Mouse (Mus musculus) forebrain, embryonic 11.5 days (tissue): ENCODE data around the gene Nrxn3. TPM values are rescaled to one million over a fixed set of nuclear protein-coding genes. Genes with fewer than 3 reads are reported as not detected.

ENCODE experiments used
- ATAC-seq: fragments of 200-750 bp; cut with Nextera tagmentation; replicated peaks from 2 replicates; pipeline ENCODE4 v1.8.0; 2017; ENCODE audit warnings: moderate TSS enrichment; ENCODE audit not compliant: low FRiP score
- DNase-seq: peaks from one replicate; pipeline ENCODE4 v3.0.0-alpha.2; 2017; ENCODE audit warnings: low spot score
- H3K27ac ChIP-seq: fragments of 300-500 bp; sonication (generic); 2 replicates; pipeline ENCODE4 v1.5.1; 2014; ENCODE audit warnings: low read depth, low read length
- H3K27me3 ChIP-seq: fragments of 300-500 bp; sonication (generic); 2 replicates; pipeline ENCODE4 v1.6.1; 2014; ENCODE audit warnings: mild to moderate bottlenecking, low read length, mixed read lengths; ENCODE audit not compliant: control insufficient read depth, insufficient read depth
- H3K36me3 ChIP-seq: fragments of 300-500 bp; sonication (generic); 2 replicates; pipeline ENCODE4 v1.6.1; 2014; ENCODE audit warnings: mild to moderate bottlenecking, low read length, moderate library complexity, mixed read lengths; ENCODE audit not compliant: control insufficient read depth, insufficient read depth
- H3K4me1 ChIP-seq: fragments of 300-500 bp; sonication (generic); replicated peaks from 2 replicates; pipeline ENCODE4 v1.6.1; 2014; ENCODE audit warnings: low read length, mixed read lengths; ENCODE audit not compliant: control insufficient read depth, insufficient read depth
- H3K4me2 ChIP-seq: fragments of 300-500 bp; sonication (generic); 2 replicates; pipeline ENCODE4 v1.6.1; 2014; ENCODE audit warnings: low read depth, mild to moderate bottlenecking, low read length, moderate library complexity, mixed read lengths; ENCODE audit not compliant: severe bottlenecking
- H3K4me3 ChIP-seq: fragments of 300-500 bp; sonication (generic); 2 replicates; pipeline ENCODE4 v1.5.1; 2014; ENCODE audit warnings: low read depth, low read length
- H3K9ac ChIP-seq: fragments of 300-500 bp; sonication (generic); 2 replicates; pipeline ENCODE4 v1.6.1; 2014; ENCODE audit warnings: low read length
- H3K9me3 ChIP-seq: fragments of 300-500 bp; sonication (generic); 2 replicates; pipeline ENCODE4 v1.6.1; 2016; ENCODE audit warnings: low read length, mixed read lengths; ENCODE audit not compliant: control insufficient read depth
- WGBS: fragments of 180-500 bp; shearing (Covaris S2); extraction: QIAGEN DNeasy Blood & Tissue Kit; methylation state at CpG from one replicate; pipeline ENCODE4 v1.1.7; 2014; 5-methylcytosine and 5-hydroxymethylcytosine counted together
- polyA plus RNA-seq: library from polyadenylated mRNA; unstranded; fragments of >200 nt; fragmentation: Nextera tagmentation; extraction: Ambion mirVana; gene quantifications from 2 replicates; pipeline ENCODE4 v1.2.1, GENCODE M21; 2014

The Nrxn3 gene
- polyA plus RNA-seq, 1 experiment from 2014 or later: 38.4 TPM

GRCm38 (mm10) chr12:89896901-89897300 lies 1174.2 kb downstream of the Nrxn3 start:
- no peak overlapping the region for H3K4me2 ChIP-seq
- H3K4me3 ChIP-seq: no peak overlapping the region
- H3K4me1 ChIP-seq: no peaks in the 10 kb centered on the region
- DNase-seq: no peak
- no peak for ATAC-seq
- no peaks in the 10 kb centered on the region for H3K36me3 ChIP-seq
- no peak overlapping the region for H3K9ac ChIP-seq
- H3K27ac ChIP-seq: no peak overlapping the region
- H3K9me3 ChIP-seq: no peaks in the 10 kb centered on the region
- WGBS: 55% methylated on average over 2 of the region's 2 CpGs
- no peaks in the 10 kb centered on the region for H3K27me3 ChIP-seq

GRCm38 (mm10) chr12:89909578-89909977 lies 1186.9 kb downstream of the Nrxn3 start:
- H3K4me3 ChIP-seq: no peak overlapping the region
- H3K4me1 ChIP-seq: no peaks in the 10 kb centered on the region
- no peak overlapping the region for H3K27ac ChIP-seq
- ATAC-seq (no peak), DNase-seq (no peak)
- H3K9ac ChIP-seq: no peak overlapping the region
- 62% methylated on average over 3 of the region's 3 CpGs for WGBS
- H3K36me3 ChIP-seq: no peaks in the 10 kb centered on the region
- H3K27me3 ChIP-seq: no peaks in the 10 kb centered on the region
- no peak overlapping the region for H3K4me2 ChIP-seq
- H3K9me3 ChIP-seq: no peaks in the 10 kb centered on the region

GRCm38 (mm10) chr12:89918138-89918829 lies 1195.6 kb downstream of the Nrxn3 start:
- no peaks in the 10 kb centered on the region for H3K4me1 ChIP-seq
- no peaks in the 10 kb centered on the region for H3K9me3 ChIP-seq
- 85% methylated on average over 8 of the region's 8 CpGs for WGBS
- no peak for DNase-seq
- no peak for ATAC-seq
- H3K9ac ChIP-seq: no peak overlapping the region
- H3K4me3 ChIP-seq: no peak overlapping the region
- no peak overlapping the region for H3K4me2 ChIP-seq
- H3K27me3 ChIP-seq: no peaks in the 10 kb centered on the region
- H3K27ac ChIP-seq: no peak overlapping the region
- no peaks in the 10 kb centered on the region for H3K36me3 ChIP-seq

GRCm38 (mm10) chr12:89932338-89932737 lies 1209.7 kb downstream of the Nrxn3 start:
- H3K36me3 ChIP-seq: no peaks in the 10 kb centered on the region
- H3K4me1 ChIP-seq: no peaks in the 10 kb centered on the region
- DNase-seq (no peak), ATAC-seq (no peak)
- H3K27me3 ChIP-seq: no peaks in the 10 kb centered on the region
- WGBS: 85% methylated on average over 1 of the region's 1 CpGs
- H3K9me3 ChIP-seq: no peaks in the 10 kb centered on the region
- no peak overlapping the region for H3K4me2 ChIP-seq
- no peak overlapping the region for H3K27ac ChIP-seq
- H3K4me3 ChIP-seq: no peak overlapping the region
- H3K9ac ChIP-seq: no peak overlapping the region

DNA sequence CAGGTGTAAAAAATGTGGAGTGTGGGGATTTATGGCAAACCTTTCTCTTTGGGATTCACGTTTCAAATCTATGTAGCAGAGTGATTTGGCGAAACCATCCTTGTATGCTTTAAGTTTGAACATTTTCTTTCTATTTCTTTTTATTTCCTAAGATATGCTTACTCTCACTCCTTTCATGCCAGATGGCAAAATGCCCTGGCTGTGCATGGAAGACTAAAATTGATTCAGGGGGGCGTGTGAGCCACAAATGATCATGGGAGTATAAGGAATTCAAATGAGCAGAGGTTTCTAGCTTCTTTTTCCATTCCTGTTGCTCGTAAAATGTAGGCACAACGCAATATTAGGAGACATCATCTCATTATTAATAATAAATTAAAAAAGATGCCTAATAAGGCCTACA lies 1211.0 kb downstream of the Nrxn3 start:
- no peak for ATAC-seq
- Histone ChIP-seq H3K36me3 (no peaks in the 10 kb centered on the region), H3K27ac (no peak overlapping the region), H3K9me3 (no peaks in the 10 kb centered on the region), H3K9ac (no peak overlapping the region), H3K27me3 (no peaks in the 10 kb centered on the region), H3K4me3 (no peak overlapping the region), H3K4me1 (no peaks in the 10 kb centered on the region), H3K4me2 (no peak overlapping the region)
- 89% methylated on average over 5 of the region's 5 CpGs for WGBS
- DNase-seq: no peak

DNA sequence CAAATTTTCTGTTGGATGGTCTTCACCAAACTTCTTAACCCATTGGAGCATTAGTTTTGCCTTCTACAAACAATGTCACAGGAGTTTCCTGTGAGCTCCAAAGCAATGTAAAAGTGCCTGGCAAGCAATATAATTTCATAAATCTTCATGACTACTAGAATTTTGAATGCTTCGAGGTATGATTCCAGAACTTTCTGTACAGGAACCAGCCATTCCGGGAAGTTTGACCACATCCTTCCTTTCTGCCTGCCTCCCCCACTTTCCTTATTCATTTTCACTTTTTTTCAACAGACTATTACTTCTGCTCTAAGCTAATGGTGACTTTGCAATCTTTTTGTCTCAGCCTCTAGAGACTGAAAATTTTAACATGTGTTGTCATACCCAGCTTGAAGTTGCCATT lies 1218.1 kb downstream of the Nrxn3 start:
- ATAC-seq (no peak), DNase-seq (no peak)
- Histone ChIP-seq H3K4me1 (no peaks in the 10 kb centered on the region), H3K27ac (no peak overlapping the region), H3K9ac (no peak overlapping the region), H3K9me3 (no peaks in the 10 kb centered on the region), H3K27me3 (no peaks in the 10 kb centered on the region), H3K36me3 (no peaks in the 10 kb centered on the region), H3K4me2 (no peak overlapping the region), H3K4me3 (no peak overlapping the region)
- 92% methylated on average over 2 of the region's 2 CpGs for WGBS

DNA sequence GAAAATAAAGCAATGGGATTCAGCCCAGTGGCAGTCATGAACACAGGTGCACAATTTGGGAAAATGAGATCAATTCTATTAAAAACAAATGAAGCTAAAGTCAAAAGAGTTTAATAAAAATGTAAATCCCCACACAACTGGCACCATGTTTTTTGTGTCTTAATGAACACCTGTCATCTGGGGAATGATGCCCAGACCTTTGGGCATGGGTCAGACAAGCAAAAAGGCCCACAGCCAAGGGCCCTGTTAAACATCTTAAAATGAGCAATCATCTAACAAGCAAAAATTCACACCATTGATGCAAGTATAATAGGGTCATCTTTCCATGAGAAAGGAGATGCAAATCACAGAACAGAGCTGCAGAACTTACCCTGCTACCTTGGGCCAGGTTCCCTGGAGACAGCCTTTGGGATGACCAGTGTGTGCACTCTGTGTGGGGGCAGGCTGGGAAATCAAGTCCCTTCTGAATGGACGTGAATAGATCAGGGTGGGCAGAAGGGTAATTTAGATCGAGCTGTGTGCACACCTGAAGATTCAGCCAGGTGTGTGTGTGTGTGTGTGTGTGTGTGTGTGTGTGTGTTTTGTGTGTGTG lies 1223.3 kb downstream of the Nrxn3 start:
- H3K9ac ChIP-seq: no peak overlapping the region
- H3K4me3 ChIP-seq: no peak overlapping the region
- no peak for DNase-seq
- no peaks in the 10 kb centered on the region for H3K9me3 ChIP-seq
- no peak overlapping the region for H3K4me2 ChIP-seq
- H3K36me3 ChIP-seq: no peaks in the 10 kb centered on the region
- WGBS: 61% methylated on average over 2 of the region's 2 CpGs
- no peaks in the 10 kb centered on the region for H3K27me3 ChIP-seq
- ATAC-seq: no peak
- no peaks in the 10 kb centered on the region for H3K4me1 ChIP-seq
- no peak overlapping the region for H3K27ac ChIP-seq

GRCm38 (mm10) chr12:89946522-89946921 lies 1223.8 kb downstream of the Nrxn3 start:
- Histone ChIP-seq H3K36me3 (no peaks in the 10 kb centered on the region), H3K9me3 (no peaks in the 10 kb centered on the region), H3K4me1 (no peaks in the 10 kb centered on the region), H3K27ac (no peak overlapping the region), H3K9ac (no peak overlapping the region), H3K4me2 (no peak overlapping the region), H3K4me3 (no peak overlapping the region), H3K27me3 (no peaks in the 10 kb centered on the region)
- WGBS: 75% methylated on average over 5 of the region's 5 CpGs
- DNase-seq: no peak
- ATAC-seq: no peak

GRCm38 (mm10) chr12:89953237-89953636 lies 1230.6 kb downstream of the Nrxn3 start:
- H3K27ac ChIP-seq: no peak overlapping the region
- DNase-seq (no peak), ATAC-seq (no peak)
- H3K9me3 ChIP-seq: no peaks in the 10 kb centered on the region
- H3K9ac ChIP-seq: no peak overlapping the region
- no peak overlapping the region for H3K4me3 ChIP-seq
- H3K4me1 ChIP-seq: no peaks in the 10 kb centered on the region
- H3K4me2 ChIP-seq: no peak overlapping the region
- H3K27me3 ChIP-seq: no peaks in the 10 kb centered on the region
- no peaks in the 10 kb centered on the region for H3K36me3 ChIP-seq
